27 mouse cellular contexts compared by ENCODE assay signal in genomic region chr9:6736411-6736810, GRCm38 (mm10).
DNase-seq lines count a peak whose midpoint lies in the region; ATAC-seq lines count a peak whose summit lies in the region.
"Had no signal": no experiment of that assay in that cellular context is flagged by ENCODE, and none has a peak within 500 bp of the region (broad histone marks: within the 10 kb centered on the region; RNA-seq: fewer than 3 reads in every experiment).

No protein-coding gene starts in this region.

- ATAC-seq in midbrain, embryonic 14.5 days (ENCODE audit: low FRiP score, low TSS enrichment), result peak; percentile 31; the same call in 1 of the 2 replicates
- ATAC-seq in kidney, embryonic 15.5 days (replicated peaks; ENCODE audit: low FRiP score), result no peak
- ATAC-seq: forebrain, embryonic 14.5 days; forebrain, embryonic 16.5 days; Patski had no signal

- H3K27me3 ChIP-seq in midbrain, embryonic 14.5 days (ENCODE audit: control insufficient read depth, insufficient read depth, low read length), result no peaks in the 10 kb centered on the region
- no peaks in the 10 kb centered on the region for H3K27me3 ChIP-seq in midbrain, embryonic 10.5 days (ENCODE audit: low read depth, poor library complexity, severe bottlenecking)
- H3K27me3 ChIP-seq in kidney, embryonic 15.5 days, result no peaks in the 10 kb centered on the region
- H3K27me3 ChIP-seq: embryonic facial prominence, embryonic 13.5 days; embryonic facial prominence, embryonic 15.5 days; forebrain, embryonic 12.5 days; Patski had no signal

- no peak overlapping the region for H3K9ac ChIP-seq in midbrain, embryonic 14.5 days (replicated peaks; ENCODE audit: low read length)
- no peak overlapping the region for H3K9ac ChIP-seq in kidney, embryonic 15.5 days
- H3K9ac ChIP-seq: embryonic facial prominence, embryonic 13.5 days; embryonic facial prominence, embryonic 15.5 days; forebrain, embryonic 12.5 days had no signal

- 53% methylated on average over 1 of the region's 1 CpGs for WGBS in midbrain, embryonic 14.5 days
- WGBS in midbrain, embryonic 10.5 days, result 70% methylated on average over 1 of the region's 1 CpGs
- WGBS in kidney, embryonic 15.5 days, result 87% methylated on average over 1 of the region's 1 CpGs

- no peak overlapping the region for H3K27ac ChIP-seq in midbrain, embryonic 14.5 days (replicated peaks; ENCODE audit: low read depth, low read length)
- H3K27ac ChIP-seq in midbrain, embryonic 10.5 days (replicated peaks), result no peak overlapping the region
- H3K27ac ChIP-seq in kidney, embryonic 15.5 days, result no peak overlapping the region
- H3K27ac ChIP-seq: embryonic facial prominence, embryonic 13.5 days; embryonic facial prominence, embryonic 15.5 days; forebrain, embryonic 10.5 days; forebrain, embryonic 12.5 days had no signal

- no peak for DNase-seq in midbrain, embryonic 14.5 days
- DNase-seq in midbrain, embryonic 10.5 days (ENCODE audit: low spot score), result no peak
- DNase-seq in ES-CJ7 (ENCODE audit: low read depth, low spot score) (peak; percentile 86), R1 (ENCODE audit: low read depth, low spot score) (peak; percentile 95), ZHBTc4 (ENCODE audit: low read depth, low spot score) (peak; percentile 78)
- no peak for DNase-seq in heart, adult 9 months (ENCODE audit: low spot score in 2 of 2)
- DNase-seq in left cerebral cortex, postnatal 10 days (ENCODE audit: extremely low spot score in 1 of 2, low spot score in 2 of 2), result no peak
- DNase-seq: adrenal gland, adult 2 months; adrenal gland, postnatal 10 days; adrenal gland, postnatal 25 days; cerebellum, adult 11 months; cerebellum, adult 18-20 months; cerebellum, adult 8-10 months; cerebellum, adult 9-11 months; cerebellum, postnatal 14 days; cerebellum, postnatal 36 days; embryo, embryonic 11 days had no signal

- no peak overlapping the region for H3K4me3 ChIP-seq in midbrain, embryonic 14.5 days (replicated peaks; ENCODE audit: low read depth, low read length)
- no peak overlapping the region for H3K4me3 ChIP-seq in midbrain, embryonic 10.5 days
- no peak overlapping the region for H3K4me3 ChIP-seq in kidney, embryonic 15.5 days (replicated peaks)
- H3K4me3 ChIP-seq: embryonic facial prominence, embryonic 13.5 days; embryonic facial prominence, embryonic 15.5 days; erythroblast, embryonic 14.5 days; forebrain, embryonic 10.5 days; forebrain, embryonic 12.5 days had no signal

- no peak overlapping the region for H3K4me2 ChIP-seq in midbrain, embryonic 14.5 days (ENCODE audit: low read length)
- H3K4me2 ChIP-seq in kidney, embryonic 15.5 days, result no peak overlapping the region
- H3K4me2 ChIP-seq: embryonic facial prominence, embryonic 13.5 days; embryonic facial prominence, embryonic 15.5 days; forebrain, embryonic 12.5 days had no signal

- no peaks in the 10 kb centered on the region for H3K9me3 ChIP-seq in midbrain, embryonic 14.5 days (ENCODE audit: control insufficient read depth, low read length)
- H3K9me3 ChIP-seq in midbrain, embryonic 10.5 days (replicated peaks), result no peaks in the 10 kb centered on the region
- no peaks in the 10 kb centered on the region for H3K9me3 ChIP-seq in kidney, embryonic 15.5 days (replicated peaks)
- H3K9me3 ChIP-seq: embryonic facial prominence, embryonic 13.5 days; embryonic facial prominence, embryonic 15.5 days; forebrain, embryonic 10.5 days; forebrain, embryonic 12.5 days; G1E had no signal

- H3K4me1 ChIP-seq in midbrain, embryonic 14.5 days (ENCODE audit: control insufficient read depth, insufficient read depth, low read length), result no peaks in the 10 kb centered on the region
- no peaks in the 10 kb centered on the region for H3K4me1 ChIP-seq in midbrain, embryonic 10.5 days
- no peaks in the 10 kb centered on the region for H3K4me1 ChIP-seq in kidney, embryonic 15.5 days
- H3K4me1 ChIP-seq: embryonic facial prominence, embryonic 13.5 days; embryonic facial prominence, embryonic 15.5 days; forebrain, embryonic 10.5 days; forebrain, embryonic 12.5 days had no signal

- intact Hi-C loops in left cerebral cortex, postnatal 10 days (cut with DNase I), result no loop called here

- H3K36me3 ChIP-seq in midbrain, embryonic 14.5 days (ENCODE audit: control insufficient read depth, insufficient read depth, low read length), result no peaks in the 10 kb centered on the region
- no peaks in the 10 kb centered on the region for H3K36me3 ChIP-seq in midbrain, embryonic 10.5 days
- no peaks in the 10 kb centered on the region for H3K36me3 ChIP-seq in kidney, embryonic 15.5 days
- H3K36me3 ChIP-seq: embryonic facial prominence, embryonic 13.5 days; embryonic facial prominence, embryonic 15.5 days; forebrain, embryonic 10.5 days; forebrain, embryonic 12.5 days; G1E had no signal

Comparison
In these comparisons a context has a peak if more than half of its experiments do, and no peak if none do; other contexts are left out.
1. DNase-seq: peak in ES-CJ7 (single experiment), R1 (single experiment) and ZHBTc4 (single experiment); none in midbrain, embryonic 14.5 days (single experiment), midbrain, embryonic 10.5 days (single experiment), heart, adult 9 months (0 of 2) and left cerebral cortex, postnatal 10 days (0 of 2).